Mouse (Mus musculus): ENCODE data around the gene Trim9.

DNA sequence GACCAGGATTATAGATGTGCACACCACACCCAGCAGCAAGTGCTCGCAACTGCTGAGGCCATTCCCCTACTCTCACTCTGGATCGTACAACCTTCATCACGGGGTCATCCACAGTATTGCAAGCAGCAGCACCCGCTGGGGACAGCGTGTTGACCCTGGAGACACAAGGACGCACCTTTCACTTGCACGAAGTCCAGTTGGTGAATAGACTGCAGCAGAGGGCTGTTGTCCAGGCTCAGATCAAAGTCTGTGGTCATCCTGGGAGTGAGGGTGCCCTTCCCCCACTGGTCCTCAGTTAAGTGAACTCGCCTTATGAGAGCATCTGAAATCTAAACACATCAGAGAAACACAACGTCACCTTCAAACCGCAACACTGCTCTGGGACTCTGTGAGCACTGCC, 67.0 kb downstream of the Trim9 start:
- TF ChIP-seq CTCF (IDR thresholded peaks at IDR 0.05) (no peak), EP300 (IDR thresholded peaks at IDR 0.05) (no peak)

All from lung, postnatal 0 days (tissue).